Mouse (Mus musculus): ENCODE measurements around the gene Agap1. TPM values are rescaled to one million over a fixed set of nuclear protein-coding genes. Genes with fewer than 3 reads are reported as not detected.

The Agap1 gene
- polyA plus RNA-seq, 1 experiment from 2014 or later, result 47.7 TPM

- Histone ChIP-seq H3K9me3 (replicated peaks; ENCODE audit: control insufficient read depth, low read length, poor library complexity, severe bottlenecking) (no peaks in the 10 kb centered on the region; the same call in 1 of the 2 replicates), H3K27me3 (ENCODE audit: control insufficient read depth, insufficient read depth, low read depth, low read length) (no peaks in the 10 kb centered on the region), H3K36me3 (ENCODE audit: control insufficient read depth, insufficient read depth, low read length) (no peaks in the 10 kb centered on the region), H3K4me2 (ENCODE audit: low read length) (no peak overlapping the region), H3K27ac (ENCODE audit: low read length) (no peak overlapping the region), H3K4me3 (ENCODE audit: low read depth, low read length) (no peak overlapping the region), H3K4me1 (ENCODE audit: control insufficient read depth, insufficient read depth, low read length) (no peaks in the 10 kb centered on the region), H3K9ac (ENCODE audit: low read depth, low read length) (no peak overlapping the region)
- 83% methylated on average over 8 of the region's 8 CpGs for WGBS
- ATAC-seq, result no peak
Measured at GRCm38 (mm10) chr1:89426137-89426536, 28.5 kb upstream of the Agap1 start.

- H3K9ac ChIP-seq (ENCODE audit: low read depth, low read length), result no peak overlapping the region
- WGBS, result 95% methylated on average over 5 of the region's 5 CpGs
- no peak for ATAC-seq
Measured at GRCm38 (mm10) chr1:89428671-89429070, 25.9 kb upstream of the Agap1 start.

GRCm38 (mm10) chr1:89429946-89430640 is 24.5 kb upstream of the Agap1 start:
- H3K27ac ChIP-seq (ENCODE audit: low read length), result no peak overlapping the region
- H3K27me3 ChIP-seq (ENCODE audit: control insufficient read depth, insufficient read depth, low read depth, low read length), result no peaks in the 10 kb centered on the region
- no peak for ATAC-seq
- no peak overlapping the region for H3K4me2 ChIP-seq (ENCODE audit: low read length)
- H3K9me3 ChIP-seq (replicated peaks; ENCODE audit: control insufficient read depth, low read length, poor library complexity, severe bottlenecking), result no peaks in the 10 kb centered on the region; the same call in 1 of the 2 replicates
- no peaks in the 10 kb centered on the region for H3K36me3 ChIP-seq (ENCODE audit: control insufficient read depth, insufficient read depth, low read length)
- H3K9ac ChIP-seq (ENCODE audit: low read depth, low read length), result no peak overlapping the region
- 46% methylated on average over 11 of the region's 11 CpGs for WGBS
- H3K4me3 ChIP-seq (ENCODE audit: low read depth, low read length), result no peak overlapping the region
- no peaks in the 10 kb centered on the region for H3K4me1 ChIP-seq (ENCODE audit: control insufficient read depth, insufficient read depth, low read length)

More at GRCm38 (mm10) chr1:89428671-89429070, 25.9 kb upstream of the Agap1 start:
- H3K9me3 ChIP-seq (replicated peaks; ENCODE audit: control insufficient read depth, low read length, poor library complexity, severe bottlenecking), result no peaks in the 10 kb centered on the region; the same call in 1 of the 2 replicates
- H3K36me3 ChIP-seq (ENCODE audit: control insufficient read depth, insufficient read depth, low read length), result no peaks in the 10 kb centered on the region
- no peaks in the 10 kb centered on the region for H3K4me1 ChIP-seq (ENCODE audit: control insufficient read depth, insufficient read depth, low read length)
- no peak overlapping the region for H3K4me2 ChIP-seq (ENCODE audit: low read length)
- H3K4me3 ChIP-seq (ENCODE audit: low read depth, low read length), result no peak overlapping the region
- no peaks in the 10 kb centered on the region for H3K27me3 ChIP-seq (ENCODE audit: control insufficient read depth, insufficient read depth, low read depth, low read length)
- no peak overlapping the region for H3K27ac ChIP-seq (ENCODE audit: low read length)

- no peak overlapping the region for H3K4me2 ChIP-seq (ENCODE audit: low read length)
- H3K9me3 ChIP-seq (replicated peaks; ENCODE audit: control insufficient read depth, low read length, poor library complexity, severe bottlenecking), result no peaks in the 10 kb centered on the region
- H3K36me3 ChIP-seq (ENCODE audit: control insufficient read depth, insufficient read depth, low read length), result no peaks in the 10 kb centered on the region
- H3K27ac ChIP-seq (ENCODE audit: low read length), result no peak overlapping the region
- H3K27me3 ChIP-seq (ENCODE audit: control insufficient read depth, insufficient read depth, low read depth, low read length), result no peaks in the 10 kb centered on the region
- no peak for ATAC-seq
- WGBS, result 86% methylated on average over 6 of the region's 6 CpGs
- peaks cover 3% of the 10 kb centered on the region; the same call in 1 of the 2 replicates for H3K4me1 ChIP-seq (ENCODE audit: control insufficient read depth, insufficient read depth, low read length)
- H3K4me3 ChIP-seq (ENCODE audit: low read depth, low read length), result no peak overlapping the region
- no peak overlapping the region for H3K9ac ChIP-seq (ENCODE audit: low read depth, low read length)
Measured at GRCm38 (mm10) chr1:89439351-89439750, 15.3 kb upstream of the Agap1 start.

GRCm38 (mm10) chr1:89441236-89441897 is 13.2 kb upstream of the Agap1 start:
- no peak overlapping the region for H3K9ac ChIP-seq (ENCODE audit: low read depth, low read length)
- H3K27ac ChIP-seq (ENCODE audit: low read length), result no peak overlapping the region
- H3K9me3 ChIP-seq (replicated peaks; ENCODE audit: control insufficient read depth, low read length, poor library complexity, severe bottlenecking), result no peaks in the 10 kb centered on the region
- peaks cover 3% of the 10 kb centered on the region; the same call in 1 of the 2 replicates for H3K4me1 ChIP-seq (ENCODE audit: control insufficient read depth, insufficient read depth, low read length)
- no peaks in the 10 kb centered on the region for H3K36me3 ChIP-seq (ENCODE audit: control insufficient read depth, insufficient read depth, low read length)
- 10% methylated on average over 5 of the region's 5 CpGs for WGBS
- no peak overlapping the region for H3K4me2 ChIP-seq (ENCODE audit: low read length)
- no peak for ATAC-seq
- no peak overlapping the region for H3K4me3 ChIP-seq (ENCODE audit: low read depth, low read length)
- no peaks in the 10 kb centered on the region for H3K27me3 ChIP-seq (ENCODE audit: control insufficient read depth, insufficient read depth, low read depth, low read length)

- no peak for ATAC-seq
- Histone ChIP-seq H3K36me3 (ENCODE audit: control insufficient read depth, insufficient read depth, low read length) (no peaks in the 10 kb centered on the region), H3K4me1 (ENCODE audit: control insufficient read depth, insufficient read depth, low read length) (peaks cover 3% of the 10 kb centered on the region; the same call in 1 of the 2 replicates), H3K27ac (ENCODE audit: low read length) (no peak overlapping the region), H3K9me3 (replicated peaks; ENCODE audit: control insufficient read depth, low read length, poor library complexity, severe bottlenecking) (no peaks in the 10 kb centered on the region), H3K4me2 (ENCODE audit: low read length) (no peak overlapping the region), H3K4me3 (ENCODE audit: low read depth, low read length) (no peak overlapping the region), H3K9ac (ENCODE audit: low read depth, low read length) (no peak overlapping the region), H3K27me3 (ENCODE audit: control insufficient read depth, insufficient read depth, low read depth, low read length) (no peaks in the 10 kb centered on the region)
- WGBS, result 67% methylated on average over 9 of the region's 9 CpGs
Measured at GRCm38 (mm10) chr1:89443512-89443911, 11.1 kb upstream of the Agap1 start.

- Histone ChIP-seq H3K9me3 (replicated peaks; ENCODE audit: control insufficient read depth, low read length, poor library complexity, severe bottlenecking) (no peaks in the 10 kb centered on the region), H3K36me3 (ENCODE audit: control insufficient read depth, insufficient read depth, low read length) (no peaks in the 10 kb centered on the region), H3K27ac (ENCODE audit: low read length) (no peak overlapping the region), H3K4me1 (ENCODE audit: control insufficient read depth, insufficient read depth, low read length) (peaks cover 3% of the 10 kb centered on the region; the same call in 1 of the 2 replicates), H3K9ac (ENCODE audit: low read depth, low read length) (no peak overlapping the region), H3K27me3 (ENCODE audit: control insufficient read depth, insufficient read depth, low read depth, low read length) (no peaks in the 10 kb centered on the region), H3K4me2 (ENCODE audit: low read length) (no peak overlapping the region), H3K4me3 (ENCODE audit: low read depth, low read length) (no peak overlapping the region)
- no peak for ATAC-seq
- WGBS, result 46% methylated on average over 3 of the region's 3 CpGs
Measured at GRCm38 (mm10) chr1:89444014-89444413, 10.6 kb upstream of the Agap1 start.

GRCm38 (mm10) chr1:89450139-89450538 is 4.5 kb upstream of the Agap1 start:
- Histone ChIP-seq H3K9me3 (replicated peaks; ENCODE audit: control insufficient read depth, low read length, poor library complexity, severe bottlenecking) (no peaks in the 10 kb centered on the region), H3K27me3 (ENCODE audit: control insufficient read depth, insufficient read depth, low read depth, low read length) (no peaks in the 10 kb centered on the region), H3K4me3 (ENCODE audit: low read depth, low read length) (no peak overlapping the region), H3K4me2 (ENCODE audit: low read length) (no peak overlapping the region), H3K36me3 (ENCODE audit: control insufficient read depth, insufficient read depth, low read length) (no peaks in the 10 kb centered on the region), H3K27ac (ENCODE audit: low read length) (no peak overlapping the region), H3K9ac (ENCODE audit: low read depth, low read length) (no peak overlapping the region), H3K4me1 (ENCODE audit: control insufficient read depth, insufficient read depth, low read length) (peaks cover 5% of the 10 kb centered on the region; the same call in 1 of the 2 replicates)
- WGBS, result 85% methylated on average over 7 of the region's 7 CpGs
- ATAC-seq, result no peak

- ATAC-seq, result no peak
- H3K4me1 ChIP-seq (ENCODE audit: control insufficient read depth, insufficient read depth, low read length), result peaks cover 16% of the 10 kb centered on the region
- H3K4me3 ChIP-seq (ENCODE audit: low read depth, low read length), result no peak overlapping the region
- H3K36me3 ChIP-seq (ENCODE audit: control insufficient read depth, insufficient read depth, low read length), result no peaks in the 10 kb centered on the region
- H3K9me3 ChIP-seq (replicated peaks; ENCODE audit: control insufficient read depth, low read length, poor library complexity, severe bottlenecking), result no peaks in the 10 kb centered on the region
- 88% methylated on average over 8 of the region's 8 CpGs for WGBS
- no peaks in the 10 kb centered on the region for H3K27me3 ChIP-seq (ENCODE audit: control insufficient read depth, insufficient read depth, low read depth, low read length)
- no peak overlapping the region for H3K27ac ChIP-seq (ENCODE audit: low read length)
- H3K9ac ChIP-seq (ENCODE audit: low read depth, low read length), result no peak overlapping the region
- no peak overlapping the region for H3K4me2 ChIP-seq (ENCODE audit: low read length)
Measured at GRCm38 (mm10) chr1:89452138-89452537, 2.5 kb upstream of the Agap1 start.
